Mouse (Mus musculus) adrenal gland, postnatal 36 days (tissue): ENCODE data around the gene Rbms3. TPM values are rescaled to one million over a fixed set of nuclear protein-coding genes. Genes with fewer than 3 reads are reported as not detected.

Experiments used
- DNase-seq, 2 experiments: peaks; one replicate each; pipeline ENCODE4 v3.0.0; 2021; ENCODE audit warnings: mixed read lengths in 1 of 2
- total RNA-seq, 2 experiments: library from RNA; stranded (reverse); gene quantifications; 2 replicates each; pipeline ENCODE4 v1.2.3; 2021

Gene Rbms3
- total RNA-seq, 2 experiments from 2014 or later, result 24.3 to 34.3 TPM

DNA sequence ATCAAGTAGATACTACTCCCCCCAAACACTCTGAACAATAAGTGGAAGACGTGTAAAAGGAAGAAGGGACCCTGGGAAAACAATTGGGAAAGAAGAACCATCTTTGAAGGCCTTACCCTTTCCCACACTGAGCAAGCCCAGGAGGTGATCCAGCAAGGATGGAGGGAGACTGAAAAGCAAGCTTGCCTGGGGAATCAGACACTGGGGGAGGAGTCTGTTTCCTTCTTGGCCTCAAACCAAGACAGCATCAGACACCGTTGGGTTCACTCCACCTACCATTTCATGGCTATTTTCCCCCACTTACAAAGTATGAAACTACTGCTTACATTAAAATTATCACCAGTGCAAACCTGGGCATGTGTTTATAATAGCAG is 587.7 kb downstream of the Rbms3 start:
- DNase-seq, result no peak

DNA sequence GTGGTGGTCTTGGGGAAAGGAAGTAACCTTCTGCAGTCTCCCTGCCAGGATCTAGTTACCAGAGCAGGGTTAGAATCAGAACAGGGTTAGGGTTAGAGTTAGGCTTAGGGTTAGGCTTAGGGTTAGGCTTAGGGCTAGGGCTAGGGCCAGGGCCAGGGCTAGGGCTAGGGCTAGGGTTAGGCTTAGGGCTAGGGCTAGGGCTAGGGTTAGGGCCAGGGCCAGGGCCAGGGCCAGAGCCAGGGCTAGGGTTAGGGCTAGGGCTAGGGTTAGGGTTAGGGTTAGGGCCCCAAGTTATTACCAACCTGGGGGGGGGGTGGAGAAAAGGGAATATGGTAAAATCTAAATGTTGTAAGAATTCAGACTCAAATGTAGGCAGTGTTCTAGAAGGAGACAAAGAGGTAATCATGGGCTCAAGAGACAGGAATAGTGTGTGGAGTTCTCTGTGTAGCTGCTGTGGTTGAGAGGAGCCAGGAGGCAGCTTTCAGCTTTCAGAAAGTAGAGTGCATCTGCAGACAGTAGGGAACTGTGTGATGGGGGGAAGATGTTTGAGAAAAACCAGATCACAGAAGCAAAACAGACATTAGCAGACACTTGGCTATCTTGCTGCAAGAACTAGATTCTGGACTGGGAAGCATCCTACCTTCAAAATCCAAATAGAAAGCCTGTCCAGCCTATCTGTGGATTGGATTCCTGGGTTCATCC is 588.3 kb downstream of the Rbms3 start:
- no peak for DNase-seq

DNA sequence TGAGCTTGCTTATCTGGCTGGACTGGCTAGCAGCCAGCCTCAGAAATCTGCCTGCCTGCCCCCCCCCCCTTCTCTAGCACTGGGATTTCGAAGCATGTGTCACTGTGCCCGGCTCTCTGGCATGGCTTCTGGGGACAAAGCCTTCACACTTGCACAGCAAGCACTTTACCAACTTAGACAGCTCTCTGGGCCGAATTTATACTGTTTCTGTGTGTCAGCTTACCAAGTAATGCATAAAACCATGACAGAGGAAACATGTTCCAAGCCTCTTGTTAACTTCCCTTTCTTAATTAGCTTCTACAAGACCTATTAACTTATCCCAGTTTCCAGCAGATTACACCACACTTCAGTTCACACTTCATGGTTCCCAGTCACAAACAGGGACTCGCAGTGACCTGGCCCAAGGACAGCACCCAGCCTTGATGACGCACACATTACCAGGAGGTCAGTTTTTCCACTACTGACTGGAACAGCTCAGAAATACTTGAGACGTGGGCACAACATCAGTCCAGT is 589.7 kb downstream of the Rbms3 start:
- peak; percentile 79 to 86 for DNase-seq

DNA sequence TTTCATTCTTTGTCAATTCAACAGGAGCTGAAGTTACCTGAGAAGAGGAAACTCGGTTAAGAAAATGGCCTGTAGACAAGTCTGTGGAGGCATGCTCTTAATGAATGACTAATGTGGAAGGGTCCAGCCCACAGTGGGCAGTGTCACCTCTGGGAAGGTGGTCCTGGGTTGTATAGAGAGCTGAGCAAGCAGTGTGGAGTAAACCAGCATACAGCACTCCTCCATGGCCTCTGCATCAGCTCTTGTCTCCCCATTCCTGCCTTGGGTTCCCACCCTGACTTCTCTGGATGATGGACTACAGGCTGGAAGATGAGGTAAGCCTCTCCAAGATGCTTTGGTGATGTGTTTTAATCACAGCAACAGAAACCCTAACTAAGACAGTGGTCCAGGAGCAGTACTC is 597.0 kb downstream of the Rbms3 start:
- no peak for DNase-seq

- no peak for DNase-seq
Measured at GRCm38 (mm10) chr9:117031237-117031636, 598.5 kb downstream of the Rbms3 start.

- DNase-seq, result peak; percentile 94 to 95
Measured at GRCm38 (mm10) chr9:117030837-117031236, 598.9 kb downstream of the Rbms3 start.

DNA sequence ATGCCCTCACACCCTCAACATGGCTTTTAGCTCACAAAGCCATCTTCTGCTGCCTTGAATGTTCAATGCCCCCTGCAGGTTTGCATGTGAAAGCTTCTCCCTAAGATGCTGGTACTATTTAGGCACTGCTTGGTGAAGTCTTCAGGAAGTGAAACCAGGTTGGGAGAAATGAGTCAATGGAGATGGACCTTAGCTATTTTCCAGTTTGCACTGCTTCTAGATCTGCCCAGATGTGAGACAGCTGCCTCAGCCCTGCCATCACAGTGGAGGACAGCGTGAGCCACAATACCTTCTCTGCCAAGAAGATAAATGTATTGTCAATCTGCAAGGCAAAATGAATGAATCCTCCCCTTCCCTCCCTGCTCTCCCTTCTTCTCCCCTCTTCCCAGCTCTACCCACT is 599.8 kb downstream of the Rbms3 start:
- DNase-seq, result no peak

- no peak for DNase-seq
Measured at GRCm38 (mm10) chr9:117028586-117028985, 601.1 kb downstream of the Rbms3 start.

GRCm38 (mm10) chr9:117022086-117022485 is 607.6 kb downstream of the Rbms3 start:
- no peak for DNase-seq

- no peak for DNase-seq
Measured at GRCm38 (mm10) chr9:117021506-117021905, 608.2 kb downstream of the Rbms3 start.

DNA sequence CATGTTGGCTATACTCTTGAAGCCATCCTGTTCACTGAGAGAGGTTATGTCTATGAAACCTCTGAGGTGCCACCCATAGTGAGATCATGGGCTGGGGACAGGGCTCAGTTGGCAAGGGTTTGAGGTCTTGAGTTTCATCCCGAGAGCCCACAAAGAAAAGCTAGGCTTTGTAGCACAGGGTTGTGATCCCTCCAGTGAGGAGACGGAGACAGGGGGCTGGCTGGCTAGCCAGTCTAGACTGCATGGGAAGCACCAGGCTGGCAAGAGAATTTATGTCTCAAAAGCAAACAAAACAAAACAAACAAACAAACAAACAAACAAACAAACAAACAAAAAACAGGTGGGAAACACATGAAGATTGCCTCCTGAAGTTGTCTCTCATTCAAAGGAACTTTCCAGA is 609.5 kb downstream of the Rbms3 start:
- no peak for DNase-seq

DNA sequence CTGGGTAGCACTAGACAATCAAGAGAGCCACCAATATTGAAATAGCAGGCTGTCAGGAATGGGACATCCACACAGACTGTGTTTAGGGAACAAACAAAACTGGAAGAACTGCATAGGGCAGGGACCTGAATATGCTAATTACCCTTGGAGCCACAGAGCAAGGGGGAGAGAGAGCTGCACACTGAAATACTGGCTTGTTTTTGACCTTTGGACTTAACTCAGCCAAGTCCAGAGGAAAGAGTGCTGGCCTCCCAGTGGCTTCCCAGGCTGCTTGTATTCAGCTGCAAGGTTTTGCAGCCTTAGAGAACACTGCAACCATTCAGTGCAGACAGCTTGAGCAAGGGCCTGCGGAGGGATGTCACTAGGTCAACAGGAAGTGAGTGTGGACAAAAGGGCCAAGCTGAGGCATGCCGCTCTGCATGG is 611.0 kb downstream of the Rbms3 start:
- DNase-seq, result peak in 1 of 2 experiments; percentile 13

DNA sequence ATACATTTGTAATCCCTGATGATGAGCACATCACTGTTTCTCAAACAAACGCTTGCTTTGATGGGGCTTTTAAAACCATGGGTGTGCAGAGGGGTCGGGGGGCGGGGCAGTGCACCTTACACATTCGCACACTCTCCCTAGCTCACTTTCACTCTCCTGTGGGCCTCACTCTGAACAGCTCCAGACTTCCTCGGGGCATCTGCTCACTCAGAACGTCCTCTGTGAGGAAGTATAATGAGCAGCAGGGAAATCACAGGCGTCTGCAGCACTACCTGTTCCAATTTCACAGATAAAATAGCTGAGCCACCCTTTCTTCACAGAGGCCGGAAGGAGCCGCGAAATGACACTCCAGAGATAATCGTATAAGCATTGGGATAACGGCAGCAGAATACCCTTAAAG is 611.4 kb downstream of the Rbms3 start:
- no peak for DNase-seq

DNA sequence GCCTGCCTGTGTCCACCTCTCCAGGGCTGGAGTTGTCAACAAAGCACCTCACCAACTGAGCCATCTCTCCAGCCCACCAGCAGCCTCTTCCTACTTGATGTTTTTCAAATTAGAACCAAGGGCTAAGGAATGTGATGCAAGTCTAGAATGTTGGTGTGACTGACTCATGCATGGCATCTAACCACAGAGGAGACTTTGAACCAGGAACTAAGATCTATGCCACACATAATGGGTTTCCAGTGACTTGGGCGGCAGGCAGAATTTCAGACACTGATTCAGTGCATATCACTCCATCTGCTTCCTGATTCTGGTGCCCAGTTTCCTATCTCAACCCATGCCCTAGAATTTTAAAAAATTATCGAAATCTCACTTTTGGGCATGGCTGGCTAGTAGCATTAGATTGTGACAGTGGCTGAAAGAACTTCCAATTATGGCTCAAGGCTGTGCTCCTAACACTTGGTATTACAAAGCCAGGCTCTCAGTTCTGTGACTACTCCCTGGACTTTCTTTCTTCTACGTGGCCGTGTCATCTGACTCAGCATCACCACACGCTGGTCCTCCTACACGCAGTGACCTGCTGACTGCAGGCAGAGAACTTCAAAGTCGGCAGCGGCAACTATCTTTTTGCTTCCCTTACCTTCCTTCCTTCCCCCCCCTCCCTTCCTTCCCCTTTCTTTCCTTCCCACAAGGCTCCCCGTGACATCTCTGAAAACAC is 613.0 kb downstream of the Rbms3 start:
- no peak for DNase-seq

DNA sequence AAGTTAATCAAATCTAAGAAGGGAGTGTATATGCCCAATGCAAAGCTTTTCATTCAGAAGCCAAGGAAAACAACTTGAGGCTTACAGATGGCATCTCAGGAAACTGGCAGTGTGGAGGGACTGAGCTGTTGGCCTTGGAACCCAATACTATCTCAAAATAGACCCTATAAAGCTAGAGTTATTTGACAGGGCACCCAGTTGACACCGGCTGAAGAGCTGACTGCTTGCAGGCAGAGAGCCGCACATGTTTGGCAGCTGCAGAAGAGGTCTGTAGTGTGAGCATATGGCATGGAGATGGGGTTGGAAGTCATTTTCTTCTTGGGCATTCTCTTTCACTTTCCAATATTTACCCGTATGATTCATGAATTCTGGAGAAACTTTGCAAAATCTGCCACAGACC is 616.3 kb downstream of the Rbms3 start:
- DNase-seq, result no peak

DNA sequence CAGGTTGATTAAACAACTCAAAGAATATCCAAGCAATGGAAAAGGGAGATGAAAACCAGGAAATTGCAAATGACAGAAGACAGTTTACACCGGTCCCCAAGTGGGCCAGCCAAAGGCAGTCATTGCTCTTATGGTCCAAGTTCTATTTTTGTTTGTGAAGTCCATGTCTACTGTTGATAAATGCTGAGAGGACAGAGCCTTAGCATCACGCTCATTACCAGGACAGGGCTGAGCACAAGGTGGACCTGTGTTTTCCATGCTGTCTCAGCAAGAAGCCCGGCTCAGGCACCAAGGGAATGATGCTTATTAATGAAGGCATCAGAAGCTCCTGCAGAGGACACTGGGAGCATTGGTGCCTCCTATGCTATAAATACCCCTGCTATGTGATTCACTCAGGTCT is 618.9 kb downstream of the Rbms3 start:
- no peak for DNase-seq

DNA sequence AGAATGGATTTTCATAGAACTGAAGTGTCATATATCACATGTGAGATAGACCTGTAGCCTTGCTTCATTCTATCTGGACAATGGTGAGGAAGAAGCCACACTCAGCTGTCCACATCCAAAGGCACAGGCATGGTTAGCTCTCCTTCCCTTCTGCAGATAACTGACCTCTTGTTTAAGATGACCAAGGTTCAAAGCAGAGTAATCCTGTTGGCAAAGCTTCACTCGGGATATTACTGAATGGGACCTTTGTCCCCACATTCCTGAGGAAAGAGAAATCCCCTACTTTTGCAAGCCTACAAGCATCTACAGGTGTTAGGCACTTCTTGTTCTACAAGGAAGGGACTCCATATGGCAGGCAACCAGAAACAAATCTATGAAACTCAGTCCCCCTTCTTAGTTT is 621.5 kb downstream of the Rbms3 start:
- DNase-seq, result no peak

GRCm38 (mm10) chr9:117002083-117002482 is 627.6 kb downstream of the Rbms3 start:
- no peak for DNase-seq

GRCm38 (mm10) chr9:116999186-116999585 is 630.5 kb downstream of the Rbms3 start:
- no peak for DNase-seq

DNA sequence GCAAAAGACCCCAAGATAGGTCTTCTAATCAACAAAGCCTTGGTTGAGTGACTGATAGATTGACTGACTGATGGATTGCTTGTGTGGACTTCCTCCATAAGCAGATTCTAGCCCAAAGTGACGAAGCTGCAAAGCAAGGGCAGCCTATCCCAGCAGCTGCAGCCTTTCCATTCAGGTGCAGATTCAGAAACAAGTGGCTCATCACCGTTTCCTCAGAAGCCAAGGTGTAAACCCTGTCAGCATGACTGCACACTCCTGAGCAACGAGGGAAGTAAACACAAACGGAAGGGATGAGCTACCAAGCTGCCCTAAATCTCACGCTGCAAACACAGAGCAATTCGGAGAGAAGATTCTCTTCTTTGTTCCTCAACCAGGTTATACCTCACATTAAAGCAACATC is 639.4 kb downstream of the Rbms3 start:
- no peak for DNase-seq

DNA sequence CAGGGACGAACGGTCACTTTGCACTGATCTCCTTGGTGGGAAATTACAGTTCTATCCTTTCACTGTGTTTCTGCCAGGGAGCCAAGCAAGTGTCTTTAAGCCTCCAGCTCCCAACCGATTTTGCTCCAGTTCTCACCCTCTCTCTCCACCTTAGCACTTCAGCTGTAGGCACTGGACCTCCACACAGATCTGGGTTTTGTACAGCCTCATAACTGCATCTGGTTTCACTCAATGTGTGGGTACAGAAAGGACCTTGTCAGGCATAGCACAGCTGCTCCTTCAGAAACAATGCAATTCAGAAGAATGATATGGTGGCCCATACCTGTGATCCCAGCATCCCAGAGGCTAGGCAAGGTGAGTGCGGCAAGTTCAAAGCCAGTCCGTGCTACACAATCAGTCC is 648.9 kb downstream of the Rbms3 start:
- no peak for DNase-seq

- DNase-seq, result no peak
Measured at GRCm38 (mm10) chr9:116977428-116977827, 652.3 kb downstream of the Rbms3 start.

DNA sequence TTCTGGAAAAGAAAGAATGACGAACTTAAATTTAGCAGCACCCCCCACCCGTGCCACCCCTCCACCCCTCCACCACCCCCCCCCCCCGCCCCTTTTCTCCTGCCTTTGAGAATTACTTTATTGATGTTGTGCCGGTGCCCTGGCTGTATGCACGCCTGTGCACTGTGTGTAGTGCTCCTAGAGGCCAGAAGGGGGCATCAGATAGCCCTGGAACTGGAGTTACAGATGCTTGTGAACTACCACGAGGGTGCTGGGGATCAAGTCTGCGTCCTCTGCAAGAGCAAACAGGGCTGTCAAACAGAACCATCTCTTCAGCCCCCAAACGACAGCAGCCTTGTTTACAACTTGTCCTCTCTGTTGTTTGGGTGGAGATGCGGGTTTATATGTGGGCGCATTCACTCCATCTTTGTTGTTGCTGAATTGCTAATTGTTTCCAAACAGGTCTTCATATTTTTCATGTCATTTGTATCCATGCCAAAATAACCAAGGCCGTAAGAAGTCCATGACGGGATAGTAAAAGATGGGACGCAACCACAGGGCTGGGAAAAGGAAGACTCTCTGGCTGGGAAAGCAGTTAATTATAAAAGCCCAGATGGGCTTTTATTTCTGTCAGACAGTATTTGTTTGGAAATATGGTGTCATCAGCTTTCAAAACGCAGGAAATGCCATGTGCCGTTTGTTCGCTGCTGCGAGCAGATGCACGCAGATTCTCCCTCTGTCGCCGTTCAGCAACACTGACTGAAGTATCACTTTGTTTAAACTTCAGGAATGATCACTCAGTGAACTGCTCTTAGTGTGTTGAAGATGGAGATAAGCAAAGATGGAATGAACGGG is 652.9 kb downstream of the Rbms3 start:
- DNase-seq, result peak in 1 of 2 experiments; percentile 10
